8 mouse cellular contexts compared by ENCODE assay signal in the genomic region with DNA sequence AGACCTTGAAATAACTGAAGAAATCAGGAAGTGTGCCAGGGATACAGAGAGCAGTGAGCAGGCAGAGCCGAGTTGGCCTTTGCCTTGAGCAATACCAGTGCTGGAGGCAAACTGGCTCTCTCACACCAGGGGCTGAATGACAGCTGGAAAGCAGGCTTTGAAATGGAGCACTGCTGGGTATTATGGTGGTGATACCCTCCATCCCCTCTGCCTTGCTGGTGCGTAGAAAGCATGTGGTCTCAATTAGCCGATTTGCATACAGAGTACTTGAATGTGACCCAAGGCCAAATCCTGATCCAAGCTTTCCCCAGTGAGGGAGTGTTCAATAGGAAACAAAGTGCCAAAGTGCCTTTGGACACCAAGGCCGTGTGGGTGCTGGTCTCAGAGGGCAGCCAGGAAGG.
DNase-seq lines count a peak whose midpoint lies in the region; ATAC-seq lines count a peak whose summit lies in the region.

No protein-coding gene starts in this region.

- peak; percentile 56 for DNase-seq in adrenal gland, postnatal 14 days
- no peak for DNase-seq in adrenal gland, adult 8-10 months
- peak; percentile 78 for DNase-seq in ES-CJ7 (ENCODE audit: low read depth, low spot score)
- no peak for DNase-seq in frontal cortex, adult 2 months (ENCODE audit: extremely low spot score in 1 of 2, low spot score in 1 of 2)
- no peak for DNase-seq in urinary bladder, postnatal 10 days (ENCODE audit: low spot score)

- 23% methylated on average over 4 of the region's 4 CpGs for WGBS in hindbrain, embryonic 16.5 days
- WGBS in hindbrain, embryonic 13.5 days = 37% methylated on average over 4 of the region's 4 CpGs
- 13% methylated on average over 4 of the region's 4 CpGs for WGBS in embryonic facial prominence, embryonic 12.5 days

- peak; percentile 58 for ATAC-seq in hindbrain, embryonic 16.5 days
- ATAC-seq in hindbrain, embryonic 13.5 days (ENCODE audit: low FRiP score) = no peak
- ATAC-seq in embryonic facial prominence, embryonic 12.5 days (ENCODE audit: insufficient number of reproducible peaks, insufficient read depth, low FRiP score, low TSS enrichment) = peak; percentile 56; the same call in 1 of the 2 replicates

- peaks cover 9% of the 10 kb centered on the region for H3K4me1 ChIP-seq in hindbrain, embryonic 16.5 days (ENCODE audit: control insufficient read depth, insufficient read depth, low read depth, low read length)
- H3K4me1 ChIP-seq in hindbrain, embryonic 13.5 days (replicated peaks) = peaks cover 33% of the 10 kb centered on the region
- H3K4me1 ChIP-seq in embryonic facial prominence, embryonic 12.5 days = peaks cover 11% of the 10 kb centered on the region

- no peak overlapping the region for H3K4me3 ChIP-seq in hindbrain, embryonic 16.5 days (ENCODE audit: low read length)
- no peak overlapping the region for H3K4me3 ChIP-seq in hindbrain, embryonic 13.5 days
- no peak overlapping the region for H3K4me3 ChIP-seq in embryonic facial prominence, embryonic 12.5 days

- H3K36me3 ChIP-seq in hindbrain, embryonic 16.5 days (ENCODE audit: control insufficient read depth, insufficient read depth, low read length) = no peaks in the 10 kb centered on the region
- no peaks in the 10 kb centered on the region for H3K36me3 ChIP-seq in hindbrain, embryonic 13.5 days
- H3K36me3 ChIP-seq in embryonic facial prominence, embryonic 12.5 days = no peaks in the 10 kb centered on the region

- no peaks in the 10 kb centered on the region for H3K27me3 ChIP-seq in hindbrain, embryonic 16.5 days (replicated peaks; ENCODE audit: control insufficient read depth, insufficient read depth, low read length)
- no peaks in the 10 kb centered on the region for H3K27me3 ChIP-seq in hindbrain, embryonic 13.5 days
- H3K27me3 ChIP-seq in embryonic facial prominence, embryonic 12.5 days = no peaks in the 10 kb centered on the region

- 0 out of 2 replicates have a peak overlapping the region, but pooled peaks have one; percentile 20 for H3K27ac ChIP-seq in hindbrain, embryonic 16.5 days (ENCODE audit: low read depth, low read length)
- H3K27ac ChIP-seq in hindbrain, embryonic 13.5 days = no peak overlapping the region
- H3K27ac ChIP-seq in embryonic facial prominence, embryonic 12.5 days = no peak overlapping the region

- H3K9ac ChIP-seq in hindbrain, embryonic 16.5 days (ENCODE audit: low read depth, low read length) = no peak overlapping the region
- no peak overlapping the region for H3K9ac ChIP-seq in hindbrain, embryonic 13.5 days
- no peak overlapping the region for H3K9ac ChIP-seq in embryonic facial prominence, embryonic 12.5 days

- H3K9me3 ChIP-seq in hindbrain, embryonic 16.5 days (ENCODE audit: control insufficient read depth, low read length) = no peaks in the 10 kb centered on the region
- no peaks in the 10 kb centered on the region for H3K9me3 ChIP-seq in hindbrain, embryonic 13.5 days
- no peaks in the 10 kb centered on the region for H3K9me3 ChIP-seq in embryonic facial prominence, embryonic 12.5 days

- no peak overlapping the region for H3K4me2 ChIP-seq in hindbrain, embryonic 16.5 days (ENCODE audit: low read length)
- H3K4me2 ChIP-seq in hindbrain, embryonic 13.5 days = no peak overlapping the region
- no peak overlapping the region for H3K4me2 ChIP-seq in embryonic facial prominence, embryonic 12.5 days (replicated peaks)

Comparison
In these comparisons a context has a peak if more than half of its experiments do, and no peak if none do; other contexts are left out.
1. DNase-seq: peak in adrenal gland, postnatal 14 days (single experiment) and ES-CJ7 (single experiment); none in adrenal gland, adult 8-10 months (single experiment), frontal cortex, adult 2 months (0 of 2) and urinary bladder, postnatal 10 days (single experiment).